Mouse (Mus musculus) embryonic facial prominence, embryonic 12.5 days (tissue): ENCODE measurements at regions not wholly inside any gene's neighbourhood (a gene's known extent, or its start where the extent isn't known, plus 50 kb on each side); places are given as distances from the start of the nearest gene placed in this dataset.

ENCODE experiments used
- ATAC-seq: fragments of 200-750 bp; cut with Nextera tagmentation; 2 replicates; pipeline ENCODE4 v1.8.0; 2017; ENCODE audit not compliant: insufficient number of reproducible peaks, insufficient read depth, low FRiP score, low TSS enrichment
- H3K27ac ChIP-seq: fragments of 300-500 bp; sonication (generic); 2 replicates; pipeline ENCODE4 v1.5.1; 2016; ENCODE audit warnings: mild to moderate bottlenecking
- H3K27me3 ChIP-seq: fragments of 300-500 bp; sonication (generic); 2 replicates; pipeline ENCODE4 v1.6.1; 2016; ENCODE audit warnings: mild to moderate bottlenecking, moderate library complexity
- H3K36me3 ChIP-seq: fragments of 300-500 bp; sonication (generic); 2 replicates; pipeline ENCODE4 v1.6.1; 2016; ENCODE audit warnings: mild to moderate bottlenecking
- H3K4me1 ChIP-seq: fragments of 300-500 bp; sonication (generic); 2 replicates; pipeline ENCODE4 v1.6.1; 2016
- H3K4me2 ChIP-seq: fragments of 300-500 bp; sonication (generic); replicated peaks from 2 replicates; pipeline ENCODE4 v1.6.1; 2016; ENCODE audit warnings: mild to moderate bottlenecking, moderate library complexity
- H3K4me3 ChIP-seq: fragments of 300-500 bp; sonication (generic); 2 replicates; pipeline ENCODE4 v1.5.1; 2016; ENCODE audit warnings: mild to moderate bottlenecking
- H3K9ac ChIP-seq: fragments of 300-500 bp; sonication (generic); 2 replicates; pipeline ENCODE4 v1.6.1; 2016; ENCODE audit warnings: mild to moderate bottlenecking, moderate library complexity
- H3K9me3 ChIP-seq: fragments of 300-500 bp; sonication (generic); 2 replicates; pipeline ENCODE4 v1.6.1; 2016; ENCODE audit warnings: mild to moderate bottlenecking, moderate library complexity
- WGBS: fragments of 180-500 bp; shearing (Covaris S2); methylation state at CpG from one replicate; pipeline ENCODE4 v1.1.7; 2016; 5-methylcytosine and 5-hydroxymethylcytosine counted together

DNA sequence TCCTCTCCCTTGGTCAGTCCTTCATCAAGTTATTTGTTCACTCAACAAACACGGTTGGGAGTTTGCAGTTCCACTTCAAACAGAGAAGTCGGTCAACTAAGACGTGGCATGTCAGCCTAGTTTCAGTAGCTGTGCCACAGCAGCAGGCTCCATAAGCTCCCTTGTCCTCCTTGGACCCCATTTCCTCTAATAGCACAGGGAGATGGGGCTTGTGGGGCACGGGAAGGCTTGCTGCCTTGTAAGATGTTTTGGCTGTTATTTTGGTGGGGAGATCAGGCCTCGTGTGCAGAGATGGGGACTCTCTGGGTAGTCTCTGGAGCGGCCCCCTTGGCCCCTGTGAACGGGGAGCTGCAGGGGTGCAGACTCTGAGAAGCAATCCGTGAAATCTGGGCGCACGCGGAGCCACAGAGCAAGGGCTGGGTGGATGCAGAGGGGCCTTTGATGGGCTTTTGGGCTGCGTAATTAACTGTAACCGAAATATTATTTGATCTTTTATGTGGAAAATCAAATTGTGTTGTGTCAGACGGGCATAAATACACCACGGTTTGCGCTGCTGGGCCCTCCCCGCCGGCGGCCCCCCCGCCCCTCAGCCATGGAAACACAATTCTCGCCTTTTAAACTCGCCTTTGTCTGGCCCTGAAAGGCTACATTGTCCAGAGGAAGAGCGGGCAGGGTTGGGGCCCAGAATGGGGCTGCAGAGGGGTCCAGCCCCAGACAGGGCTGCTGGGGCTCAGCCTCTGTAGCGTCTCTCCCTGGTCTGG is 137.6 kb downstream of the Mn1 start:
- no peak overlapping the region for H3K4me3 ChIP-seq
- 9% methylated on average over 24 of the region's 24 CpGs for WGBS

DNA sequence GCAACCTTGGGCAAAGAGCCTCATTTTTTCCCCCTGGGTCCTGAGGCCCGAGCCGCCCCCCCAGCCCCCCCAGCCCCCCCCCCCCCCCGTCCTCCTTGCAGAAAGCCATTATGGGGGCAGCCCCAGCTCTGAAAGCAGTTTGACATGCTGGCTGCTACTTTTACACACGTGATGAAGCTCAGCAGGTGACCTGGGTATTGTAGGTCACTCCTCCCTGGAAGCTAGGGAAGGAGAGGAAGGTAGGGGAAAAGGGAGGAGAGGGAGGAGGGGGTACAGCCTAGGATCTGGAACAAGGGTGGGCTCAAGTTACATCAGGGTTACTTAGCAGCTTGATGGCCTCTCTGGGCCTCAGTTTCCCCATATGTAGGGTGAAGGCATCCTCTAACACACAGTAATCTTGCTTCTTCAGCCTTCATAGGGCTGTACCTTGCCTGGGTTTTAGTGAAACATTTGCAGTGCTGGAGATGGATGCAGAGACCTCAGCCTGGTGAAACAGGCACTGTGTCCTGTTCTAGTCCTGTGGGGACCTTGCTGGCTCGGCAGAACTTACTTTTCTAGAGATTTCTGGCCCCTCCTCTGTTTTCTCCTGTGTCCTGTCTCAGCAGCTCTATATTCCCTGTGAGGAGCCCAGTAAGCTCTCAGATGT is 138.3 kb downstream of the Mn1 start:
- H3K9me3 ChIP-seq = no peaks in the 10 kb centered on the region
- peak overlapping the region; percentile 34; the same call in 1 of the 2 replicates for H3K9ac ChIP-seq
- H3K4me2 ChIP-seq = 0 out of 2 replicates have a peak overlapping the region, but pooled peaks have one; percentile 17
- H3K27ac ChIP-seq = peak overlapping the region; percentile 94
- H3K4me1 ChIP-seq = peaks cover 43% of the 10 kb centered on the region
- no peak overlapping the region for H3K4me3 ChIP-seq
- peak; percentile 31; the same call in 1 of the 2 replicates for ATAC-seq
- H3K36me3 ChIP-seq = no peaks in the 10 kb centered on the region
- no peaks in the 10 kb centered on the region for H3K27me3 ChIP-seq
- 3% methylated on average over 5 of the region's 5 CpGs for WGBS

More for the DNA sequence above, 137.6 kb downstream of the Mn1 start:
- H3K9me3 ChIP-seq = no peaks in the 10 kb centered on the region
- H3K27me3 ChIP-seq = no peaks in the 10 kb centered on the region
- peak; percentile 89 for ATAC-seq
- H3K27ac ChIP-seq = peak overlapping the region; percentile 94
- H3K4me2 ChIP-seq = 0 out of 2 replicates have a peak overlapping the region, but pooled peaks have one; percentile 17
- peaks cover 36% of the 10 kb centered on the region for H3K4me1 ChIP-seq
- H3K9ac ChIP-seq = peak overlapping the region; percentile 34; the same call in 1 of the 2 replicates
- H3K36me3 ChIP-seq = no peaks in the 10 kb centered on the region

DNA sequence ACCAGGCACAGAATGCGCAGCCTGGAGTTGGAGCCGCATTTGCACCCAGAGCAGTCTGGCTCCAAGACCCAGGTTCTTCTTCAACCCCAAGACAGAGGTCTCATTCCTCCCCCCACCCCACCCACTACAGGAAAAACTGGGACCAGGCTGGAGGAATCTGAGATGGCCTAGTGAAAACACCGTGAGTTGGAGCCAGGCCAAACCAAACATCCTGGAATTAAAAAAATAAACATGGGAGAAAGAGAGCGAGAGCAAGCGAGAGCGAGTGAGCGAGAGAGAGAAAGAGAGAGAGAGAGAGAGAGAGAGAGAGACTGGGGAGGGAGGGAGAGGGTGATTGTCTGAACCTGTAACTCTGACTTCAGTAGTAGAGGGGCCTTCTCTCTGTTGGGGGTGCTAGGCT is 138.8 kb downstream of the Mn1 start:
- Histone ChIP-seq H3K27me3 (no peaks in the 10 kb centered on the region), H3K9ac (no peak overlapping the region), H3K4me2 (0 out of 2 replicates have a peak overlapping the region, but pooled peaks have one; percentile 1), H3K4me3 (no peak overlapping the region), H3K27ac (peak overlapping the region; percentile 94), H3K36me3 (no peaks in the 10 kb centered on the region), H3K4me1 (peaks cover 45% of the 10 kb centered on the region), H3K9me3 (no peaks in the 10 kb centered on the region)
- ATAC-seq = peak; percentile 52
- WGBS = 28% methylated on average over 7 of the region's 7 CpGs

DNA sequence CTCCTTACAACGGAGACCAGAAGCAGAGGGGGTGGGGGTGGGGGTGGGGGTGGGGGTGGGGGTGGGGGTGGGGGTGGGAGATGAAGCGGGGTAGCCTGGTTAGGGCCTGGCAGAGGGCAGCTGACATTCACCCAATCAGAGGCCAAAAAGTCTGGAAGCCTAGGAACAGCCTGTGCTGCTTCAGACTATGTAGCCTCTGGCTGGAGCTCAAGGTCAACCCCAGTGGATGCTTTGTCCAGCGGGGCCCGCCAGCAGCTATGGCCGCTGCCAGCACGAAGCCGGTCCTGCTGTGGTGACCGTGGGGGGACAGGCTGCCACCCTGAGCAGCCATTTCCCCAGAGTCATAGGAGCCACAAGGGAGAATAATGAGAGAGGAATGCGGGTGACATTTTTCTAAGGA is 143.3 kb downstream of the Mn1 start:
- peaks cover 29% of the 10 kb centered on the region for H3K4me1 ChIP-seq
- H3K27ac ChIP-seq = 0 out of 2 replicates have a peak overlapping the region, but pooled peaks have one; percentile 8
- WGBS = 51% methylated on average over 9 of the region's 9 CpGs

DNA sequence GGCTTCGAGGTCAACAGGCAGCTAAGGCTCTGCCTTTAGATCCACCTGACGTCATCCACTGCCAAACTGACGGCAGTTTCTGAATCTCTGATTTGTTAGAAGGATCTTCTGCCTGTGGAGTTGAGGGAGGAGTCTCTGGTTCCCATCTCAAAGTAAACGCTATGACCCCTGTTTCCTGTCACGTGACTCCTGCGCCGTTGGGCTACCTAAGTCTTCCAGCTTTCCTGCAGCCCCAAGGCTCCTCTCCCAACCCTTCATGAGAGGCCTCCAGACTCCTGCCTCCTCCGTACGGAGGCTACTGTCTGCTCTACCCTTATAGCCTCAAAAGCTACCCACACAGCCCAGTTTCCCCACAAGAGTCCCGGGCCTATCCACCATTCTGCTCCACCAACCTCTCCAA is 144.1 kb downstream of the Mn1 start:
- Histone ChIP-seq H3K4me3 (no peak overlapping the region), H3K4me2 (no peak overlapping the region), H3K9me3 (no peaks in the 10 kb centered on the region), H3K27ac (no peak overlapping the region), H3K27me3 (no peaks in the 10 kb centered on the region), H3K4me1 (peaks cover 21% of the 10 kb centered on the region; the same call in 1 of the 2 replicates), H3K36me3 (no peaks in the 10 kb centered on the region), H3K9ac (no peak overlapping the region)
- no peak for ATAC-seq
- 55% methylated on average over 10 of the region's 10 CpGs for WGBS

More for the DNA sequence above, 143.3 kb downstream of the Mn1 start:
- H3K4me2 ChIP-seq = no peak overlapping the region
- H3K9me3 ChIP-seq = no peaks in the 10 kb centered on the region
- no peak for ATAC-seq
- no peaks in the 10 kb centered on the region for H3K27me3 ChIP-seq
- no peak overlapping the region for H3K4me3 ChIP-seq
- no peak overlapping the region for H3K9ac ChIP-seq
- H3K36me3 ChIP-seq = no peaks in the 10 kb centered on the region

DNA sequence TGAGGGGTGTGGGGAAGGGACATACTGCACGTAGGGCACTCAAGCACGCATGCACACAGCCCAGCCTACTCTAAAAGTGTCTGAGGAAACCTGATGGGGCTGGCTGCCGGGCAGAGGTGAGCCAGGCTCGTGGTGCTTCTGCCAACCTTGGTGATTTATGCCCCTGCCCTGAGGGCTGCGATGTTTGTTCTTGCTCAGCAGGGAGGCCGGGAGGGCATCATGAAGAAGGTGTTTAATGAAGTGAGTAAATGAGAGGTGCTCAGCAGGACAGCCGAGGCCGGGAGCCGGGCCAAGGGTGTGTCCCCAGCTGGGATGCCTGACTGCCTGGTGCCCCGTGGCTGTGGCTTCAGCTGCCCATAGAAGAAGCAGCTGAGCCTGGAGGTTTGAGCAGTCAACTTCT is 153.7 kb downstream of the Mn1 start:
- H3K36me3 ChIP-seq = no peaks in the 10 kb centered on the region
- no peak overlapping the region for H3K9ac ChIP-seq
- no peak overlapping the region for H3K4me3 ChIP-seq
- H3K4me1 ChIP-seq = peaks cover 38% of the 10 kb centered on the region
- ATAC-seq = no peak
- no peak overlapping the region for H3K27ac ChIP-seq
- no peak overlapping the region for H3K4me2 ChIP-seq
- H3K9me3 ChIP-seq = no peaks in the 10 kb centered on the region
- H3K27me3 ChIP-seq = no peaks in the 10 kb centered on the region
- 25% methylated on average over 10 of the region's 10 CpGs for WGBS

DNA sequence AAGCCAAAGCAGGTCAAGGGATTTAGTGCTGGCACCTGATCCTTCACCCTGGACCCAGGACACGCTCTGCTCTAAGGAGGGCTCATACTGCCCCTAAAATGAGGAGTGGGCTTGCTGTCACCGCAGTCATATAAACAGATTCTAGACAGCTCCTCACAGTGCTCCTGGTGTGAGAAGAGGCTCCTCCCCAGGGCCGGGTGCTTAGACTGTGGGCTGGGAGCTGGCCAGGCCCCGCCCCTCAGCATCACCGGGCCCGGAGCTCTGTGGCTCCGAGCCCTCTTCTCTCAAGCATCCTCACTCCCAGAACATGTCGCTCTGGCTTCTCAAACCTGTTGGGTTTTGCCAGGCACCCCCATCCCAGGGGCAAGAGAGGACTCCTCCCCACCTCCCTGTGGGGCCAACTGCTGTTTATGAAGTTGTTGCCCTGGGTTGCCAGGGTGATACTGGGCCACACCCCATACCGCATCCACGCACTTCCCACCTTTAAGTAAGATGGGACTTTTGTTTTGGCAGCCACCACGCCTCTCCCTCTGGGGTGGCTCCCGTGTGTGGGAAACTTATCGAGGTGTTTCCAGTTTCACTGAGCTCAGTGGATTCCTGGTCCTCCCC is 156.2 kb downstream of the Mn1 start:
- 23% methylated on average over 13 of the region's 13 CpGs for WGBS
- no peak for ATAC-seq
- Histone ChIP-seq H3K4me3 (no peak overlapping the region), H3K4me1 (peaks cover 61% of the 10 kb centered on the region), H3K4me2 (peak overlapping the region; percentile 10; the same call in 1 of the 2 replicates), H3K9me3 (no peaks in the 10 kb centered on the region), H3K9ac (no peak overlapping the region), H3K27ac (no peak overlapping the region), H3K27me3 (no peaks in the 10 kb centered on the region), H3K36me3 (no peaks in the 10 kb centered on the region)

DNA sequence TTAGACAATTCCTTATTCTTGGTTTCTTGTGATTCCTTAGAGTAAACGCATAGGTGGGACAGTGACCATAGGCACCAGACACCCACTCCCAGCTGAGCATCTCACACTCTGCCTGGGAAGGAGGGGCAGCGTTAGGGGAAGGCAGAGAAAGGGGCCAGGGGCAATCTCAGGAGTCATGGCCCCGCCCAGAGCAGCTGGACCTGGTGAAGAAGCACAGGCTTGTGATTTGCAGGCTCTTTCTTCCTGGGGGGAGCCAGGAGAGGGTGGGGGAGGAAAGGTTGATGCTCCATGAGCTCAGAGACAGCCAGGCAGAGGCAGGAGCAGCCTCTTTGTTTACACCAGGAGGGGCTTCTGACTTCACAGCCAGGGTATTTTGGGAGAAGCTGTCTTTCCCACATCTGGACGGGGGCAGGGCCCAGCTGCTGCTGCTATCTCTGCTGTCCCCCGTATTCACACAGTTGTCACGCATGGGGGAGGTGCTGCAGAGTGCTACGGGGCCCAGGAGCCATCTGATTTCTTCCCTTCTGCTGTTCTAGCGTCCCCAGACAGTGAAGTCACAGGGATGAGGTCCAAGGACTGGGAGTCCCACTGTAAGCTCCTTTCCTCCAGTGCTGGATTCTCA is 157.2 kb downstream of the Mn1 start:
- H3K9ac ChIP-seq = no peak overlapping the region
- H3K27me3 ChIP-seq = no peaks in the 10 kb centered on the region
- no peak overlapping the region for H3K4me2 ChIP-seq
- peaks cover 71% of the 10 kb centered on the region for H3K4me1 ChIP-seq
- H3K9me3 ChIP-seq = no peaks in the 10 kb centered on the region
- H3K36me3 ChIP-seq = no peaks in the 10 kb centered on the region
- ATAC-seq = no peak
- WGBS = 13% methylated on average over 8 of the region's 8 CpGs
- H3K27ac ChIP-seq = peak overlapping the region; percentile 63
- no peak overlapping the region for H3K4me3 ChIP-seq

DNA sequence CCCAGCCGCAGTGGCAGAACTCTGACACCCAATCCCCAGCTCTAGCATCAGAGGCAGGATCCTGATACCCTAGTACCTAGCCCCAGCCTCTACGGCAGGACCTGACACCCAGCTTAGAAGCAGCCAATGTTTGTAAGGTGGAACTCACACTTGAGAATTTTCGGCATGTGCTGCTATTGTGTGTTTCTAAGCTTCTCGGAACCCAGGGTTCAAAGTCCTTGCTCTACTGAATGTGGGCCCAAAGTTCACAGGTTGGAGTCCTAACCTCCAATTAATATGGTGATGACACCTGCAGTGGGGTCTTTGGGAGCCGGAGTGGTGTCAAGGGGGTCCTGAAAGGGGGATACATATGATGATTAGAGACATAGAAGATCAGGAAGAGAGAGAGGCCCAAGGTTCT is 158.2 kb downstream of the Mn1 start:
- 75% methylated on average over 5 of the region's 5 CpGs for WGBS
- no peak for ATAC-seq
- H3K9me3 ChIP-seq = no peaks in the 10 kb centered on the region
- no peaks in the 10 kb centered on the region for H3K27me3 ChIP-seq
- no peak overlapping the region for H3K4me2 ChIP-seq
- H3K27ac ChIP-seq = no peak overlapping the region
- no peak overlapping the region for H3K9ac ChIP-seq
- H3K4me3 ChIP-seq = no peak overlapping the region
- H3K36me3 ChIP-seq = no peaks in the 10 kb centered on the region
- peaks cover 81% of the 10 kb centered on the region for H3K4me1 ChIP-seq

DNA sequence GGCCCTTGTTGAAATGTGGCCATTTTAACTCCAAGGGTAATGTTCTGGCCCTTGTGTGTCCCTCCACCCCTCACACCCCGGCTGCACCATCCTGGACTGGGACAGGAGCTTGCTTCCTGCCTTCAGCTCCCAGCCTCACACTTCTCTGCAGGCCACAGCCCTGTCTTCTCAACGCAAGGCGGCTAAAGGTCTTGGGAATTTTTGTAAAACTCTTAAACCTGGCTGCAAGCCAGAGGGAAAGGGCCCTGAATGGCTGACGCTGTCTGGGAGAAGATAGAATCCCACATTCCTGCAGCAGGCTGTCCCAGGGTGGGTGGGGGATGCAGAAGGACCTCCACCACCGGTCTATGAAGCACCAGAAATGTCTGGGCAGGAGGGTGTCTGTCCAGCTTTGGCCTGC is 156.3 kb upstream of the Gm26897 start:
- H3K4me3 ChIP-seq = no peak overlapping the region
- H3K4me2 ChIP-seq = 0 out of 2 replicates have a peak overlapping the region, but pooled peaks have one; percentile 5
- no peaks in the 10 kb centered on the region for H3K9me3 ChIP-seq
- no peaks in the 10 kb centered on the region for H3K36me3 ChIP-seq
- ATAC-seq = no peak
- H3K27ac ChIP-seq = peak overlapping the region; percentile 86
- H3K9ac ChIP-seq = no peak overlapping the region
- H3K27me3 ChIP-seq = no peaks in the 10 kb centered on the region
- 31% methylated on average over 5 of the region's 5 CpGs for WGBS
- H3K4me1 ChIP-seq = peaks cover 92% of the 10 kb centered on the region

DNA sequence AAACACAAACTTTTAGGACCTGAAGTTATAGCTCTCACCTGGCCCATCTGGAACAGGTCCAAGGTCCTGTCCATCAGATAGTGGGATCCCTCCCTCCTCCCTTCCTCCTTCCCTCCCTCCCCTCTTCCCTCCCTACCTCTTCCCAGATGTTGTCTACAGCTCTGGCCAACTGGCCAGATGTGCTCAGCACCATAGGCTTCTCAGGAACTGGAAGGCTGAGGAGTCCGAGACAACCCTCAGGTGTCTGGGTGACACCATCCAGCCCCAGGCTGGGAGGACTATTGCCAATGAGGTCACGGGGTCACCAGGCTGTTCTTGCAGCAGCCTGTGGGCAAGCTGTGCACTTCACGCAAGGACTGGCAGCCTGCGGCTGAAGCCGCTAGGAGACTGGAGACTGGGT is 155.6 kb upstream of the Gm26897 start:
- Histone ChIP-seq H3K9ac (no peak overlapping the region), H3K4me3 (no peak overlapping the region), H3K9me3 (no peaks in the 10 kb centered on the region), H3K27ac (peak overlapping the region; percentile 86), H3K27me3 (no peaks in the 10 kb centered on the region), H3K36me3 (no peaks in the 10 kb centered on the region), H3K4me2 (no peak overlapping the region; the same call in 1 of the 2 replicates), H3K4me1 (peaks cover 91% of the 10 kb centered on the region)
- ATAC-seq = no peak
- 35% methylated on average over 5 of the region's 5 CpGs for WGBS
